Mouse (Mus musculus) heart, postnatal 0 days (tissue): ENCODE data around the gene Rasgrp2.

Source experiments
- CTCF ChIP-seq: IDR thresholded peaks from 2 replicates; pipeline ENCODE4 v1.5.1; 2016; ENCODE audit warnings: antibody characterized with exemption, control low read depth, low read depth
- EP300 ChIP-seq: IDR thresholded peaks from 2 replicates; pipeline ENCODE4 v1.6.1; 2016; ENCODE audit warnings: antibody characterized with exemption, low read depth

- TF ChIP-seq CTCF (no peak), EP300 (no peak)
Observed at GRCm38 (mm10) chr19:6423241-6423640, 24.1 kb downstream of the Rasgrp2 start.
